Mouse (Mus musculus) layer of hippocampus, postnatal 36 days (tissue): ENCODE results near the gene Snx32. TPM values are rescaled to one million over a fixed set of nuclear protein-coding genes. Genes with fewer than 3 reads are reported as not detected.

ENCODE experiments used
- DNase-seq, 2 experiments: peaks; one replicate each; pipeline ENCODE4 v3.0.0; 2022
- total RNA-seq, 2 experiments: library from RNA; stranded (reverse); gene quantifications; 2 replicates each; pipeline ENCODE4 v1.2.3; 2021

Gene Snx32
- total RNA-seq: 10 to 100 TPM; 80.5 to 83.5 TPM

DNA sequence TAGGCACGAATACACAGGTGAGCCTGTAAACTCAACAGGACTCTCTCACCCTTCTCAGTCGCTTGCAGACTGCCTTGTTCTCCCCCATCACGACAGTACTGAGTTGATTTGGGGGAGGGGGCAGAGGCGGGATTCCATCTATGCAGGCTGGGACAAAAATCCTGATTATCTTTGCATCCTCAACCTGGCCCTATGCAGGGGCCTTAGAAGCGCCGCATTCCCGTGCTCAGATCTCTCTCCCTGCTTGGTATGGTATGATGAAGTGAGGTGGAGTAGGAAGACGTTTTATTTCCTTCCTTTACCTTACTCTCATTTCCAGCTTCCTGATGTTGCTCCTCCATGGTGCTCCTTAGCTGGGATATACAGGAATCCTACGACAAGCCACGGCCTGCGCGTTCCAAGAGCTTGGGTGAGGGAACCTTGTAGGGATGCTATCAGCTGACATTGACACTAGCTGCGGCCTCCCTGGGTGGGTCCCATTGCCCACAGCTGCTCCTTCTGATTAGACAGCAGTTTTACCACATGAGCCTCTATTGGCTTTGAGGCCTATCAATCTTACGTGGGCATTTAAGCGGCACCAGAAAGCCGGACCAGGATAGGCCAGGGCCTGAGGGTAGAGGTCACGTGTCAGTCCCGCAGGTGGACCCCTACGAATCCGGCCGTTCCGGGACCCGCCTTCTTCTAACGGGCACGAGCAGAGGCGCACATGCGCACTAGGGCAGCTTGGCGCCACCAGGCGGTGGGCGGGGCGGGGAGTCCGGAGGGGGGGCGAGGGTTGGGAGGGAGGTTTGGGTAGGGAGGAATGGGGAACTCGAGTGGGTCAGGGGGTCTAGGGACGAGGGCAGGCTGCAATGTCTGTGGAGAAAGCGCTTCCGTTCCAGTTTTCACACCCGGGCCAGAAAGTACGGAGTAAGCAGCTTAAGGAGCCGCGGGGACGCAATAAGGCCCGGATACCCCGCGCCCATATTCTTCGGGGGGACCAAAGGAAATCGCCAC, at the start of gene Snx32:
TSS of gene Snx32 (minus strand) at position 508 of the 996 bp plus-strand sequence.
- DNase-seq: peak; percentile 97 to 98

DNA sequence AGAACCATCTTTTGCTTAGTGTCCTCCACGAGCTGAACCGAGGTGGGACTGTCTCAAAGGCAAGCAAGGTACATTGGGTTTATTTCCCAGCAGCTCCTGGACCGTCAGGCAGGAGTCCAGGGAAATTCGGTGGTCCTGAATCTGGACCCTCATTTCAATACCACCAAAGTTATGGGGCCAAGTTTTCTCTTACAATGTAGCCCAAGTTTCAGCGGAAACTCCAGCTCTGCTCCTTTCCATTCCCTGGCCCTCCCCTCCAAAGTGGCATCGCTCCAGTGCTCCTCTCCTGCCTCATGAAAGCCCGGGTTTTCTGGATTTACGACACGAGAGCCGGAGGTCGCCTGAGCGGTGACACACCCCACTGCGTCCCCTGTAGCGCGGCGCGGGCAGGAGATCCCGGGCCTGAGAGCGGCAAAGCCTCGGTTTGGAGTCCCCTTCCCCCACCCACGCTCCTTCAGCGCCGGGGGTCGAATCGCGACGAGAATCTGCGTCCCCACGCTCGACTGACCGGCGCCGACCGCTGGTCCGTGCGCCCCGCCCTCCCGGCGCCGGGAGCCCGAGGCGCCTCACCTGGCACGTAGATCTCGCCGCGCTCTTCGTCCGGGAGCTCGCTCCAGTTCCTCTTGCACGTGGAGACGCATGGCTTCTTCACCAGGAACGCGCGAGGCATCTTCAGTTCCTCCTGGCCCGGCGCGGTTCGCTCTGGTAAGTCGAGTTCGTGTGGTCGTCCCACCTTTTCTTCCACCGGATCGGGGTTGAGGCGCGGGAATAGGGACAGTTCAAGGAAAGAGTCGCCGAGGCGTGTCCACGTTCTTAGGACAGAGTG, 49.5 kb upstream of the Snx32 start:
- no peak for DNase-seq

DNA sequence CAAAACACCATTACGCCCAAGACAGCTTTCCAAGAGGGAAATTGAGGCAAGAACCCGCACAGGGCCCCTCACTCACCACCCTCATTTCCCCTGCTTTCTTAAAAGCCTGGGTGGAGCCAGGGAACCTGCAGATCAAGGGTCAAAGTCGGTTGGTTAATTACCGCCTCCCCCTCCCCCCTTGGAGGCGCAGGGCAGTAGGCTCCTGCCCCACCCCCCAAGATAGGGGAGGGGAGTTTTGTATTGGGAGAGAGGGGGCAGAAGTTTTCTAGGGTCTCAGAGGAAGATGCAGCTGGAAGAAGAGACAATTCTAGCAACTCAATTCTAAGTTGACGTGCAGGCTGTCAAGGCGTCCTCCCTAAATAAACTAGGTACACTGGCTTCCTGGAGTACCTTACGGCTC, 48.9 kb upstream of the Snx32 start:
- no peak for DNase-seq

DNA sequence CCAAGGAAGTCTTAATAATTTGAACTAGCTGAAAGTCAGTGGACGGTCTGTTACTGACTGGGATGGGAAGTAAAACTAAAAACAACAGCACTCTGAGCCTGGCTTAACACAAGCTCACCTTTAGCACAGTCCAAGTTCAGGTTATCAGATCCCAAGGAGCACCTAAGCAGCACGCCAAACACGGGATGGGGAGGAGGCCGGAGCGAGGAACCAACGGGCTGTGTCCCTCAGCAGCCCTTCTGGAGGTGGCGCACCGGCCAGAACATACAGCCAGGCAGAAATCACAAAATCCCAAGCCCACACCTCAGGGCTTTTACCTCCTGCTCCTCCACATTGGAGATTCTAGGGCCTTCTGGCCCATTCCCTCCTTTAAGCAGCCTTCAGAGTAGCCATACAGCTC, 48.4 kb upstream of the Snx32 start:
- DNase-seq: no peak

DNA sequence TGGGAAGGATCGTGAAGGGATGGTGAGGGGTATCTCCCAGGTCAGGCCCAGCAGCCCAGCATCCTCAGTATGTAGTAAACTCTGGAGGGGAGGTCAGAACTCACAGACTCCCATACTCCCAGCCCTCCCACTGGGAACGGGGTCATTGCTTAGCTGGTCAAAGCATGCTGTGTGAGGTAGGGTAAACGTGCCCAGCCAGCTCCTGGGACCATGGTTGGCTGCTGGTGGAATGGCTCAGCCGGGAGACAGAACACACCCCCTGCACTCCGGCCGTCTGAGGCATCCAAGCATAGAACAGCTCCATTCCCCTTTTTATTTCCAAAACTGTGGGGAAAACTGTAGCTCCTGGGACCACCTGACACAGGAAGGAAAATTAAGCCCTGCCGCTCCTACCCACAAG, 47.8 kb upstream of the Snx32 start:
- no peak for DNase-seq

DNA sequence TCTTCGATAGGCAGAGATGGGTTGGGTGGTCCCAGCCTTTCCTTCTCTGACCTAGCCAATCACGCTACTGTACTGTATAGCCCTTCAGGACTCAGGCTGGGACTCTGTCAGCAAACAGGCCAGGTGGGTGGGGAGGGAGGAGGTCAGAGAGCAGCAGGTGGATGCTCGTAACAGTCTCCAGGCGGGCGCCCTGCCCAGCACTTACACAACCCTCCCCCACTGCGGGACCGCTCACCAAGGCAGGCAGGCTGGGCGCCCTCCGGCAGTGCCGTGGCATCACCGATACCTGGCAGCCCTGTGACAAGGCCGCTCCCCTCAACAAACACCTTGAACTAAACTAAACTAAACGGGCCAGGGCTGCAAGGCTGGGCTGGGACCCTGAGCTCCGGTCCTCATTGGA, 43.9 kb upstream of the Snx32 start:
- no peak for DNase-seq

DNA sequence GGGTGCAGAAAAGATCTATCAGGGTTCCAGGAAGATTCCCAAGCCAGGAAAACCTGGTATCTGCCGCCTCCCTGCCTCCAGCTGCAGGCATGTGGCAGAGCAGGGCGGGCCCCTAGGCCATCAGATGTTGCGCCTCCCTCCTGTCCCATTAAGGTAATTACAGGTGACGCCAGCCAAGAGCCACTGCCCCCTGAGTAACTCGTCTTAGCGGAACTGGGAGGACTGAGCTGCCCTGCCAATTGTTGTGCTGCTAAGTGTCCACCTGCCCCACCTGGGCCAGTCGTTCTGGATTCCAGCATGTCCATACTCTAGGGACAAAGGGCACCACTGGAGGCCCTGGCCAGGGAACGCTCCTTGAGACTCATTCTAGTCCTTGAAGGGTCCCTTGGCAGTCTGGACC, 43.5 kb upstream of the Snx32 start:
- no peak for DNase-seq

DNA sequence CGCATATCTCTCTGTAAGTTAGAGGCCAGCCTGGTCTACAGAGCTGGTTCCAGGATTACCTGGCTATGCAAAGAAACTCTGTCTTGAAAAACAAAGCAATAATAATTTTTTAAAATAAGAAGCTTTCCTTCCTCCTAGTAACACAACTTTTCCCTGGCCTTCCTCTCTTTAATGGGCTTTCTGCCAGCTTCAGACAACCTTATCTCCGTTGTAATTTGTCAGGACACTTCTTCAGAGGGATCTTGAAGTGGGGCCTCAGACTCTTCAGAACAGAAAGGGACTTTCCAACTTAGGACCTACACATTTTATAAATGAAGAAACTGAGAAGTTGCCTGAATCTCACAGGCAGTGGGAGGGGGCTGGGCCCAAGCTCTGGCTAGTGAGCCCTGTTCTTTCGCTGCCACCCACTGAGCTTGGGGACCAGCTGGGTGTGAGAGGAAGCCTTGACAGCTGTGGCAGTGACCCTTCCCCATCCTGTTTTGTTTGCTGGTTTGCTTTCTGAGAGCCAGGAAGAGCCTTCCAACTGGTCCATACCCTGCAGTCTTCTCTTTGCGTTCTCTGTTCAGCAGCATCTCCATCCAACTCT, 37.2 kb upstream of the Snx32 start:
- no peak for DNase-seq

DNA sequence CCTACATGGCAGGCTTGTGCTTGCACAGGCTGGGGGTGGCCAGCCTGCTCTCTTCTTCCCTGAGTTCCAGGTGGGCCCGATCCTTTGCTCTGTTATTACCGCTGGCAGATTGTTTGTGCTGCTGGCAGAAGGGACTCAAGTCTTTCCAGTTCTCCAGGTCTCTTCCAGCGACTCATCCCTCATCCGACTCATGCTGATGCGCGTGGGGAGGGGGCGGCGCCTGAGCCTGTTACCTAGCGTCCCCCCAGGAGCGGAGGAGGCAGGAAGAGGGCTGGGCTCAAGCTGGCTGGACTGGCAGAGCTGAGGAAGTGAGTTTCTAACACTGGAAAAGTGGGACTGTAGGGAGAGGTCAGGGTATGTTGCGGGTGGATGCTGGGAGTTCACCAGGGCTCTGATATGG, 33.7 kb upstream of the Snx32 start:
- DNase-seq: no peak

DNA sequence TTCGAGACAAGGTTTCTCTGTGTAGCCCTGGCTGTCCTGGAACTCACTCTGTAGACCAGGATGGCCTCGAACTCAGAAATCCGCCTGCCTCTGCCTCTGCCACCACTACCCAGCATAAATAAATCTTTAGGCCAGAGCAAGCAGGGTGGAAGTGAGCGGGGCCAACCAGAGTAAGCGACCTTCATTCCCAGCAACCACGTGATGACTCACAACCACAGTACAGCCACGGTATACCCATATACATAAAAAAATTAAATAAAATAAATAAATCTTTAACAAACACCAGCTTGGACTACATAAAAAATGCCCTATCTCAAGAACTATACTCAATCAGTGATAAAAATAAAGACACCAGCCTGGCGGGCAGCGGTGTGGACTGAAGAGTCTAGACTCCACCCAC, 33.0 kb upstream of the Snx32 start:
- DNase-seq: no peak

DNA sequence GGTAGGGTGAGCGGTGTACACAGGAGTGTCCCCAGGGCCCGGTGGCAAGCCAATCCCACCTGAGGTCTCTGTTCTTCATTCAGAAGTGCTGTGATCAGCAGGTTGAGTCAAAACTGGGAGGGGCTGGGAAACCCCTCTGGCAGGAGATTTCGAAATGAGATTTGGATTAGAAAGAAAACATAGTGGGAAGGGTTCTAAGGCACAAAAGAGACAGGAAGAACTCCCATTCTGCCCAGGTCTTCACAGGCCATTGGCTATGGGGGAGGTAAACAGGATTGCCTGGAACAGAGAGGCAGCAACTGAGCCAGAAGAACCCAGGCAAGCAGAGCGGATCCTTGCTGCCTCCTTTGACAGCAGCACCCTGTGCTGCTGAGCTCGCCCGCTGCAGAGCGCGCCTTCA, 28.4 kb upstream of the Snx32 start:
- no peak for DNase-seq

DNA sequence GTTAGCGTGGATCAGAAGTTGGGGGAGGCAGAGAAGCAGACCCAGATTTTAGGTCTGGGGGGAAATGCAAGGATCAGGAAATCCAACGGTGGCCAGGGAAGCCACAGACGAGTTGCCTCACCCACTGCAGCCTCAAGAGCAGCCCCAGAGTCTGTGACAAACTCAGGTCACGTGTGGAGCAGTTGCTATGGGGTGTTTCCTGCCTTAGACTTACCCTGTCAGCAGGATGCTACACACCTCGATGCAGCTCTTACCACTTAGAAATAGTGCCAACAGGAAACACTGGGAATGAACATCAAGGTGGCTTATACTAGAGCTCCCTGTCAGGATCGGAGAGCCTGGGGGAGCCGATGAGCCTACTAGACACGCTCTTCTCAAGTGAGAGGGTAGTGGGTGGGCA, 22.2 kb upstream of the Snx32 start:
- DNase-seq: no peak

DNA sequence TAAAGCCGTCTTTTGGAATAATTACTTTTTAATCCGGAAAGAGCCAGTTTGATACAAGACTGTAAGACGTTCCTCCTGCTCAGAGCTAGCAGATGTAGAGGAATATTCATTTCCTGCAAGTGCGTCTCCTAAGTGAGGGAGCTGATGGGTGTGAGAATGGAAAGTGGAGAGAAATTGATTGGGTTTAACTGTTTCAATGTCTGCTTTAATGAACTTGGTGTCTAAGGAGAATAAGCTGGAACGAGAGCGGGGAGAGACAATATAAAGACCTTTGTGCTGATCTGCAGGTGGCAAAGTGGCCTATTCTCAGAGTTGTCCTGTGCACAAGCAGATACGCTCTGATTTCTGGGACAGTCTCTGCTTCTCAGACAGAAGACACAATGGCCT, 19.8 kb upstream of the Snx32 start:
- no peak for DNase-seq

DNA sequence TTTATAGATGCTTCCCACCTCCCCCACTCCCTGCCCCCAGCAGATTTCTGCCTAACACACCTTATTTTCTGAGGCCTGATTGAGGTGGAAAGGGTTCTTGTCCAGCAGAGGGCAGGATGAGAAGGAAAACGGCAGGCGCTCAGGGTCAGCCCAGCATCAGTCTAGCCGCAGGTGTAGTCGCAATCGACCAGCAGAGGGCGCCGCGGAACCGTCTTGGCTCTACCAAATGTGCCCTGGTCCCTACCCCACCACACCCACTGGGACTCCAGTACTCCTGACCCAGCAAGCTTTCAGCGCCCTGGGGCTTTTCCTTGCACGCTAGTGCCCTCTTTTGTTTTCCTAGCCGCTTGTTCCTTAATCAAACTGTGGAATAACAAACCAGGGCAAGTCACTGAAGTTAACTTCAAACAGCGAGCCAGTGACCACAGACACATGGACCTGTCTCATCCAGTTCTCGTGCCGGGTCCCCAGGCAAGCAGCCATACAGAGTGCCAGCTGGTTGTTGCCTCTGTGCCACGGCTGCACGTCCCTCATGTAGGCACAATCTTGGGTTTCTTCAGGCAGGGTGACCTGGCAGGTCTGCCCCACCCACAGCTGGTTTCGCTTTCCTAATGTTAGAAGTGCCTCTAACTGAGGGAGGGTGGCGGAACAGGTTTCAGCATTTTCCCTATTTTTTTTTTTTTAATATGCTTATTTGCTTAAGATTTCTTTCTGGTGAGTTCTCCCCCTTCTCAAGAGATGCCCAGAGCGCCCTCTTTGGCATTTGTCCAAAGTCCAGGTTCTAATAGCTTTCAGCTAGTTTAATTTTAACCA, 19.2 kb upstream of the Snx32 start:
- peak; percentile 89 to 90 for DNase-seq

DNA sequence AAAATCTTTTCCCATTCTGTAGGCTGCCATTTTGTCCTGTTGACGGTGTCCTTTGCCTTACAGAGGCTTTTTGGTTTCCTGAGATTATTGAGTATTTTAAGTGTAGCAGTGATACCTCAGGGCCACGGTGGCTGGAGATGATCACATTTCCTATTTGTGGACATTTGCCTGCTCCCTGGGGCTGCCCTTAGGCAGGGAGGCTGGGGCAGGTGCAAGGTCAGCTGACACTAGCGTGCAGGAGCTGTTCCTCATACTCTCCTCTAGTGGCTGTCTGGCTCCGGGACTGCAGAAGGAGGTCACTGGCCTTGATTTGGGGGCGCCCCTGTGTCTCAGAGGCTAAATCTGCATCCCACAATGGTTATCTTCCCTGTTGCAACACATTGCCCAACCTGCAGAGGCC, 14.9 kb upstream of the Snx32 start:
- no peak for DNase-seq

DNA sequence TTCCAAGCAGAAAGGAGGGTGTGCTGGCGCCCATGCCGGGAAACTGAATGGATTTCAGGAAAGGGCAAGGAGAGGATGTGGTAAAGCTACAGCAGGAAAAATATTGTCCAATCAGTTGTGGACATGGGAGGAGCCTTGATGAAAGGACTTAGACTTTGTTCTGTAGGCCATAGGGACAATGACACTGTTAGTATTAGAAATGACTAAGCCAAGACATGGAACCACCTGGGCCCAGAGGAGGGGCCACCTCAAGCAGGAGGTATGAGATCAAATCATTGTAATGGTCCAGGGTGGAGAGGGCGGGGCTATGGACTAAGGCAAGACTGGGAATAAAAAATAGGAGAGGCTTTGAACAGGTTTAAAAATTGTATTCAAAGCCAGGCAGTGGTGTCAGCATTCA, 8.4 kb upstream of the Snx32 start:
- DNase-seq: no peak

DNA sequence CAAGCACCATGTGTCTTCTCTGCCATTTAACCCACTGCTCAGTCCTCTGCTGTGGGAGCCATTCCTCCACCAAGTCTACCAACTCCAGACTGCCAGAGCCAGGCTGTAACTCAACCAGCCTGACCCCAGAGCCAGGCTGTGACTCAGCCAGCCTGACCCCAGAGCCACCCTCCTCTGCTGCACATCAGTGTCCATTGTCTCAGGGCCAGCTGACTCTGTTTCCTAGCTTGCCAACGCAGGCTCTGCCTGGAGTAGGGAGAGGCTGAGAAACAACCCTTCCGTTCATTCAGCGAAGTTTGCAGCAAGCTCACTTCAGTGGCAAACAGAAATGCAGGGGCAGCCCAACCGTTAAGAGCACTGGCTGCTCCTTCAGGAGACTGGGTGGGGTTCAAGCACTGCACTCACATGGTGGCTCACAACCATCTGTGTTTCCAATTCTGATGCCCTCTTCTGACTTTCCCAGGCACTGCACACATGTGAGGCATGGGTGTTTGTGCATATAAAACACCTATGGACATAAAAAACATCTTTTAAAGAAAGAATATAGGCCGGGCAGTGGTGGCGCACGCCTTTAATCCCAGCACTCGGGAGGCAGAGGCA, 6.7 kb upstream of the Snx32 start:
- DNase-seq: no peak

DNA sequence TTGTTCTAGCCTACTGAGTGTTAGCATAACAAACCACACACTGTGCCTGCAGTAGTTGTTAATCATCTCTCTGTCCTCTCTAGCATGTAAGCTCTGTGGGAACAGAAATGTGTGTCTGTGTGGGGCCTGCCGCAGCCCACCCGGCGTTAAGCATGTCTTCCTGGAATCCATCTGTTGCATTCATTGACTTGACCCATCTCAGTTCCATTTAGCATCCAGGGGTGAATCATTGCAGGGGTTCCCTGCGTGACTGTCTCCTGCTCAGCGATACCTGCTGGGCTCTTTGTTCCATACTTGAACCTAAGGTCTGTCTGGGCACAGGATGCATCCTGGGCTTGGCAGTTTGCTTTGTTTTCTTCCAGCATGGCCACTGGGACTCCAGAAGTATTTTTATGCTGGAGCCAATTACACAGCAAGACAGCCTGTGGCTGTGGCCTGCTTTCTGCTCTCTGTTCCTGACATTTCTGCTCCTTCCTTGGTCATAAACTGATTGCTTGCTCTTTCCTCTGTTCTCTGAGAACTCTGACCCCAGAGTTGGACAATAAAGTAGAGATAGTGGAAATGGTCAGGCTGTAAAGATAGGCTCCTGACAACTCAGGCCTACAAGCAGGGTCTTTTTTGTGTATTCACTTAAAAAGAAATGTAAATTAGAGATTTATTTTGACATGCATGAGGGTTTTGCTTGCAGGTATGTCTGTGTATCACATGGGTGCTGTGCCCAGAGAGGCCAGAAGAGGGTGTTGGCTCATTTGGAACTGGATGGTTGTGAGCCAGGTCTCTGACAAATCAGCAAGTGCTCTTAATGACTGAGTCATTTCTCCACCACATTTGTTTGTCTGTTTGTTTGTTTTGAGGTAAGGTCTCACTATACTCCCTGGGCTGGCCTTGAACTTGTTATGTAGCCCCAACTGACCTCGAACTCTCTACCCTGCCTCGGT, 5.8 kb upstream of the Snx32 start:
- DNase-seq: no peak

DNA sequence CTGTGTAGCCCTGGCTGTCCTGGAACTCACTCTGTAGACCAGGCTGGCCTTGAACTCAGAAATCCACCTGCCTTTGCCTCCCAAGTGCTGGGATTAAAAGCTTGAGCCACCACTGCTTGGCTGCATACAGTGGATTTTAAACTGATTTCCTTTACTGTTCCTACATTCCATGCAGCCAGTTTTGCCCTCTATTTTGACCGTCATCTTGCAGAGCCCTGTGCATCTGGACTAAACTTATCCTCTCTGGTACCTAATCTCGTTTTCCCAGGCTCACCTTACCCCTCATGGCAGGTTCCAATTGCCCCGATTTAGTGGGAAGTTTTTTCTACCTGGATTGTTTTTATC, 2.6 kb upstream of the Snx32 start:
- no peak for DNase-seq

DNA sequence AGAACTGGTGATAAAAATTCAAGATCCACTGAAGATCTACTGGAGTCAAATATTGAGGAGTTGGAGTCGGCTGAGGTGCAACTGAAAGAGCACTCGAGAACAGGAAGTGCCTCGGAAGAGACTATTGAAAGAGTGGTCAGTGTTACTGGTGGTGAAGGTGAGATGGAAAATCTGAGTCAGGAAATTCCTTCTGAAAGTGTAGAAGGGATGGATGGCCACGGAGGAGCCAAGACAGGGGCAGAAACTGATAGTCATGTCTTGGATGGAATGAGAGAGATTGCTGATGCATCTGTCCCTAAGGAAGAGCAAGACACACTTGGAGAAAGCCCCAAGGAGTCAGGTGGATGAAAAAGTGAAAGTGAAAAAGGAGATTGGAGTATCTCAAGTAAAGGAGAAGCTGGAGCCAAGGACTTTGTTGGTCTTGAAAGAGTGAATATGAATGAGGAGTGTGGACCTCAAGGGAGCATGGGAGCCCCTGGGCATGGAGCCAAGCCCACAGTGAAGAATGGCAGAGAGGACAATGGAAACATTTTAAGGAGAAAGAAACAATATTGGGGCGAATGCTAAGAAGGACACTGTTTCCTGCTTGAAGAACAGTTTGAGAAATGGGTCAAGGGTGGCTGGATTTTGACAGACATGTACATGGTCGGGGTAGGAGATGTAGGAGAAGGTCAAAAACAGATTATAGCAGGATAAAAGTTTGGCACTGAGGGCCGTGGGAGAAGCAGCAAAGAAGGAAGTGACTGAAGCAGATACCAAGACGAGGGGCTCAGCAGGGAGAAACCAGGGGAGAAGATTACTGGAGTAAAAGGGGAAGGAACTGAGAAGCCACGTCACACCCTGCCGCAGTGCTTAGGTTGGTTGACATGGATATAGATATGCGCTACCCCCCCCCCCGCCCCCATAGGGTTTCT, 2.0 kb upstream of the Snx32 start:
- no peak for DNase-seq
